Mouse (Mus musculus) embryonic facial prominence, embryonic 10.5 days (tissue): Measurements from ENCODE around the gene Bcl11b. TPM values are rescaled to one million over a fixed set of nuclear protein-coding genes. Genes with fewer than 3 reads are reported as not detected.

Experiments used
- DNase-seq: peaks from one replicate; pipeline ENCODE4 v3.0.0-alpha.2; 2017; ENCODE audit warnings: low spot score
- H3K27ac ChIP-seq: fragments of 300-500 bp; sonication (generic); replicated peaks from 2 replicates; pipeline ENCODE4 v1.5.1; 2016; ENCODE audit warnings: mild to moderate bottlenecking
- H3K27me3 ChIP-seq: fragments of 300-500 bp; sonication (generic); replicated peaks from 2 replicates; pipeline ENCODE4 v1.6.1; 2016; ENCODE audit warnings: low read depth, mild to moderate bottlenecking; ENCODE audit not compliant: poor library complexity, severe bottlenecking
- H3K36me3 ChIP-seq: fragments of 300-500 bp; sonication (generic); replicated peaks from 2 replicates; pipeline ENCODE4 v1.6.1; 2016; ENCODE audit warnings: mild to moderate bottlenecking, moderate library complexity
- H3K4me1 ChIP-seq: fragments of 300-500 bp; sonication (generic); 2 replicates; pipeline ENCODE4 v1.6.1; 2016
- H3K4me3 ChIP-seq: fragments of 300-500 bp; sonication (generic); 2 replicates; pipeline ENCODE4 v1.5.1; 2016; ENCODE audit warnings: mild to moderate bottlenecking, moderate library complexity
- H3K9me3 ChIP-seq: fragments of 300-500 bp; sonication (generic); 2 replicates; pipeline ENCODE4 v1.6.1; 2016; ENCODE audit warnings: mild to moderate bottlenecking
- WGBS: fragments of 180-500 bp; shearing (Covaris S2); methylation state at CpG from one replicate; pipeline ENCODE4 v1.1.7; 2016; 5-methylcytosine and 5-hydroxymethylcytosine counted together
- polyA plus RNA-seq: library from polyadenylated mRNA; unstranded; fragments of >200 nt; fragmentation: Nextera tagmentation; extraction: Ambion mirVana; gene quantifications from 2 replicates; pipeline ENCODE4 v1.2.1, GENCODE M21; 2016

Gene Bcl11b
- polyA plus RNA-seq, 1 experiment from 2014 or later = 10.4 TPM

DNA sequence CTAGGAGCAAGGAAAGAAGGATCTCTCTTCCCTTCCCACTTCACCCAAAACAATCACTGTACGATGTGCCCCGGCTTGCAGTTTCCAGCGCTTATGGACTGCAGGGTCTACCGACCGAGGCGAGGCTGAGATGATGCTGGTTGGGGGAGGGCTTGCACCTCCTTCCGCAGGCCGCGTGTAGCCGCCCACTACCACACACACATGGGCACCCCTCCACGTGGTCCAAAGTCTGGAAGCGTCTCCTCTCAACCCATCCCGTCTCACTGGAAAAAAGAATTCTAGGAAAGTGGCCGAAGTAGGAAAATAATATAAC, 2.0 kb upstream of the Bcl11b start:
- peak; percentile 63 for DNase-seq
- peaks cover 64% of the 10 kb centered on the region for H3K27me3 ChIP-seq
- WGBS = 1% methylated on average over 14 of the region's 14 CpGs
- no peaks in the 10 kb centered on the region for H3K9me3 ChIP-seq
- peak overlapping the region; percentile 99 for H3K27ac ChIP-seq
- no peaks in the 10 kb centered on the region for H3K36me3 ChIP-seq
- peak overlapping the region; percentile 95 for H3K4me3 ChIP-seq
- peaks cover 62% of the 10 kb centered on the region for H3K4me1 ChIP-seq

GRCm38 (mm10) chr12:108004701-108005487, 1.5 kb upstream of the Bcl11b start:
- Histone ChIP-seq H3K9me3 (no peaks in the 10 kb centered on the region), H3K4me3 (peak overlapping the region; percentile 95), H3K27ac (peak overlapping the region; percentile 99), H3K36me3 (no peaks in the 10 kb centered on the region), H3K27me3 (peaks cover 65% of the 10 kb centered on the region), H3K4me1 (peaks cover 62% of the 10 kb centered on the region)
- DNase-seq = peak; percentile 89
- 1% methylated on average over 43 of the region's 43 CpGs for WGBS

GRCm38 (mm10) chr12:108003928-108004327, 526 bp upstream of the Bcl11b start:
- no peaks in the 10 kb centered on the region for H3K36me3 ChIP-seq
- no peaks in the 10 kb centered on the region for H3K9me3 ChIP-seq
- under 1% methylated on average over 35 of the region's 35 CpGs for whole genome bisulfite sequencing
- peak overlapping the region; percentile 99 for H3K27ac ChIP-seq
- peaks cover 68% of the 10 kb centered on the region for H3K27me3 ChIP-seq
- peak overlapping the region; percentile 95 for H3K4me3 ChIP-seq
- peak; percentile 95 for DNase-seq
- H3K4me1 ChIP-seq = peaks cover 66% of the 10 kb centered on the region

DNA sequence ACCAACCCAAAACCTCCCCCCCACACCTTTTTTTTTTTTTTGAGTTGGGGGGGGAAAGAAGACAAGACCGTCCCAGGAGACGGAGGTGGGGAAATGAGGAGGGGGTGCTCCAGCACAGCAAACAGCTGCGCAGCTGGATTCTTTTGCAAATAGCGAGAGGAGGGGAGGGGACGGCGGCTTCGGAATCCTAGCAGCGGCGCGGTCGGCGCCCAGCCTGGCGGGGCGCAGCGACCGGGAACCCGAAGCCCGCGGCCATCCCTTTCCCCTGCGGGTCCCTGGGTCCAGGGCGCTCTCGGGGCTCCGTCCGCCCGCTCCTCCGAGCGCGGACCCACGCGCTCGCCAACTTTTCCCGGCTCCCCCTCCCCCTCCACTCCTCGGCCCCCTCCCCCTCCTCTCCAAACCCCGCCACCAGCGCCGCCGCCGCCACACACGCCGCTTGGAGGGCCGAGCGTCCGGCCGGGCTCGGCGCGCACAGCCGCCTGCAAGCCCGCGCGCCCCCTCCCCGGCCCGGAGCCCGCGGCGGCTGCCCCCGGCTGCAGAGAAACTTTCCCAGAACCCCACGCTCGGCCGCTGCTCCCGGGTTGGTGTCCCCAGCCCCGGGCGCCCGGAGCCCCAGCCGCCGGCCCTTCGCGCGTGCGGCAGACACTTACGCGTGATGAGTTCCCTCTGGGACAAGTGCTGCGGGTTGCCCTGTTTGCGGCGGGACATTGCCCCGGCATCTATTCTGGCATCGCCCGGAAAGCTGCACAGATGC, 789 bp downstream of the Bcl11b start:
- Histone ChIP-seq H3K4me1 (peaks cover 75% of the 10 kb centered on the region), H3K27ac (peak overlapping the region; percentile 99), H3K4me3 (peak overlapping the region; percentile 95), H3K9me3 (no peaks in the 10 kb centered on the region), H3K27me3 (peaks cover 63% of the 10 kb centered on the region), H3K36me3 (no peaks in the 10 kb centered on the region)
- WGBS = under 1% methylated on average over 78 of the region's 78 CpGs
- DNase-seq = peak; percentile 81

GRCm38 (mm10) chr12:108001652-108002340, 1.6 kb downstream of the Bcl11b start:
- Histone ChIP-seq H3K36me3 (no peaks in the 10 kb centered on the region), H3K4me1 (peaks cover 75% of the 10 kb centered on the region), H3K27me3 (peaks cover 65% of the 10 kb centered on the region), H3K9me3 (no peaks in the 10 kb centered on the region), H3K27ac (peak overlapping the region; percentile 99), H3K4me3 (peak overlapping the region; percentile 95)
- DNase-seq = peak; percentile 80
- 1% methylated on average over 37 of the region's 37 CpGs for WGBS

- WGBS = 16% methylated on average over 2 of the region's 2 CpGs
- Histone ChIP-seq H3K36me3 (no peaks in the 10 kb centered on the region), H3K27ac (peak overlapping the region; percentile 63), H3K4me3 (peak overlapping the region; percentile 95), H3K4me1 (peaks cover 75% of the 10 kb centered on the region), H3K9me3 (no peaks in the 10 kb centered on the region), H3K27me3 (peaks cover 56% of the 10 kb centered on the region)
- DNase-seq = no peak
These were observed 2.7 kb downstream of the Bcl11b start for GRCm38 (mm10) chr12:108000715-108001080.

- DNase-seq = no peak
- H3K27ac ChIP-seq = peak overlapping the region; percentile 63
- H3K36me3 ChIP-seq = no peaks in the 10 kb centered on the region
- H3K9me3 ChIP-seq = no peaks in the 10 kb centered on the region
- H3K4me1 ChIP-seq = peaks cover 75% of the 10 kb centered on the region
- H3K4me3 ChIP-seq = peak overlapping the region; percentile 95
- peaks cover 56% of the 10 kb centered on the region for H3K27me3 ChIP-seq
- 70% methylated on average over 15 of the region's 15 CpGs for WGBS
These were observed 3.4 kb downstream of the Bcl11b start for GRCm38 (mm10) chr12:107999751-108000714.

- DNase-seq = peak; percentile 91
- peaks cover 78% of the 10 kb centered on the region for H3K4me1 ChIP-seq
- no peaks in the 10 kb centered on the region for H3K36me3 ChIP-seq
- H3K4me3 ChIP-seq = peak overlapping the region; percentile 38
- 2% methylated on average over 20 of the region's 20 CpGs for WGBS
- H3K27me3 ChIP-seq = peaks cover 62% of the 10 kb centered on the region
- H3K27ac ChIP-seq = no peak overlapping the region
- H3K9me3 ChIP-seq = no peaks in the 10 kb centered on the region
These were observed 4.7 kb downstream of the Bcl11b start for GRCm38 (mm10) chr12:107998746-107999145.

GRCm38 (mm10) chr12:107997901-107998300, 5.5 kb downstream of the Bcl11b start:
- Histone ChIP-seq H3K27ac (no peak overlapping the region), H3K9me3 (no peaks in the 10 kb centered on the region), H3K4me3 (peak overlapping the region; percentile 38; the same call in 1 of the 2 replicates), H3K36me3 (no peaks in the 10 kb centered on the region), H3K27me3 (peaks cover 69% of the 10 kb centered on the region), H3K4me1 (peaks cover 84% of the 10 kb centered on the region)
- 77% methylated on average over 11 of the region's 11 CpGs for WGBS
- DNase-seq = no peak

- DNase-seq = no peak
- H3K27me3 ChIP-seq = peaks cover 69% of the 10 kb centered on the region
- peaks cover 88% of the 10 kb centered on the region for H3K4me1 ChIP-seq
These were observed 6.2 kb downstream of the Bcl11b start for GRCm38 (mm10) chr12:107997241-107997640.

DNA sequence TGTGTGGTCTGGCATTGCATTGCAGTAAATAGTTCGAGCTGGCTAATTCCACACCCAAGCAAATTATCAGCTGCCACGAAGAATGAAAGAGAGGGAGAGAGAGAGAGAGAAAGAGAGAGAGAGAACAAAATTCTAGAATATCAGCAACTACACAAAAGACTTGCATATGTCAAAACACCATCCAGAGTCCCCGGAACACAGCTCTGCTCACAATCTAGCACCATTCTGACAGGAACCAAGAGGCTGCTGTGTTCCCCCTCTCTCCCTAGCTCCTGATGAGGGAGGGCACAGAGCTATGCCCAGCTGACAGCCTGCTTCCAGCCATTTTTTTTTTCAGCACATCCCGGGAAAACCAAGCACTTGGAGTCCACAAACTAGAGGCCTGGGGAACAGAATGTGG, 6.6 kb downstream of the Bcl11b start:
- Histone ChIP-seq H3K4me1 (peaks cover 88% of the 10 kb centered on the region), H3K4me3 (no peak overlapping the region), H3K27me3 (peaks cover 69% of the 10 kb centered on the region), H3K27ac (no peak overlapping the region), H3K9me3 (no peaks in the 10 kb centered on the region), H3K36me3 (no peaks in the 10 kb centered on the region)
- 57% methylated on average over 4 of the region's 4 CpGs for WGBS
- DNase-seq = no peak

More at GRCm38 (mm10) chr12:107997241-107997640, 6.2 kb downstream of the Bcl11b start:
- Histone ChIP-seq H3K9me3 (no peaks in the 10 kb centered on the region), H3K27ac (no peak overlapping the region), H3K4me3 (no peak overlapping the region), H3K36me3 (no peaks in the 10 kb centered on the region)
- 58% methylated on average over 3 of the region's 3 CpGs for WGBS

DNA sequence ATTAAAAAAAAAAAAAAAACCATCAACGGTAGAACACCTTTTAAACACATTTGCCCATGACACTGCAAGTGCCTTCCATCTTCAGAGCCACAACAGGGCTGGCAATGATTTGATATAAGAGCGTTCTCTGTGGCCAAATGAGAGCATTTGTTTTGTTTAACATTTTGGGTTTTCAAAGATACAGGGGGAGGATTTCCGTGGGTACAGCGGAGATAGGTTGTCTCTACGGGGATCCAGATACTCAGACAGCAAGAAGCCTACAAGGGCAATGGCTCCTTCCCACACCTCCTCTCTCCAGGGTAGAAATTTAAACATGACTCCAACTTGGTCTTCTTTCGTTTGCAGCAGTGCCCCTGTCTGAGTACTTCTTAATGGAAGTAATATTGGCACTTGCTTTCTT, 7.2 kb downstream of the Bcl11b start:
- Histone ChIP-seq H3K4me3 (no peak overlapping the region), H3K27me3 (peaks cover 66% of the 10 kb centered on the region), H3K4me1 (peaks cover 88% of the 10 kb centered on the region), H3K9me3 (no peaks in the 10 kb centered on the region), H3K36me3 (no peaks in the 10 kb centered on the region), H3K27ac (no peak overlapping the region)
- no peak for DNase-seq
- 76% methylated on average over 6 of the region's 6 CpGs for WGBS
